Mouse (Mus musculus) olfactory bulb, adult 2 months (tissue): ENCODE data around the gene Foxa3.

Experiments used
- CTCF ChIP-seq: fragments of 200-500 bp; IDR thresholded peaks from 2 replicates; pipeline ENCODE4 v1.5.1; 2012; ENCODE audit warnings: low read depth, mild to moderate bottlenecking, low read length, moderate library complexity; ENCODE audit not compliant: insufficient read depth
- POLR2A ChIP-seq: fragments of 200-500 bp; IDR thresholded peaks from 2 replicates; pipeline ENCODE4 v1.6.1; 2012; ENCODE audit warnings: mild to moderate bottlenecking, low read depth, low read length, moderate library complexity; ENCODE audit not compliant: insufficient read depth

DNA sequence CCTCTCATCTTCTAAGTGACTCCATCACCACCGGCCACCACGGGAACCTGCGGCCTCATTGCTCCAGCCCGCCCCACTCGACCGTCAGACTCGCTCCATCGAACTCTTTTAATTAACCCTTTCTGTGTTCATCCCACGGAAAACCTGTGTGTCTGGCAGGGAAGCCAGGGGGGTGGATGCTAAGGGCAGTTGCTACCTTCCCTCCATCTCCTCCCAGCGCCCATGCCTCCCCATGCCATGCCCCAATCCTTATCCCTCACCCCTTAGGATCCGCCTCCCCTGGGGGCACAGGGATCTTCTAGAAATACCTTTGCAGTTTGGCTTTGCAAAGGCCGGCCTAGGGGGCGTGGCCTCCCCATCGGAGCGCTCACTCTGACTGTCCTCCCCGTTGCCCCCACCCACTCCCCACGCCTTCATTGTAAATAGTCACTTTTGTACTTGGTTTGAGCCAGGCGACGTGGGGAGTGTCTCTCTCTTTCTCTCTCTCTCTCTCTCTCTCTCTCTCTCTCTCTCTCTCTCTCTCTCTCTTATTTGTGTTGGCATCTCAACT, 60.0 kb downstream of the Foxa3 start:
- TF ChIP-seq CTCF (no peak), POLR2A (no peak)
